Mouse (Mus musculus): ENCODE measurements around the gene Rpl22l1.

DNA sequence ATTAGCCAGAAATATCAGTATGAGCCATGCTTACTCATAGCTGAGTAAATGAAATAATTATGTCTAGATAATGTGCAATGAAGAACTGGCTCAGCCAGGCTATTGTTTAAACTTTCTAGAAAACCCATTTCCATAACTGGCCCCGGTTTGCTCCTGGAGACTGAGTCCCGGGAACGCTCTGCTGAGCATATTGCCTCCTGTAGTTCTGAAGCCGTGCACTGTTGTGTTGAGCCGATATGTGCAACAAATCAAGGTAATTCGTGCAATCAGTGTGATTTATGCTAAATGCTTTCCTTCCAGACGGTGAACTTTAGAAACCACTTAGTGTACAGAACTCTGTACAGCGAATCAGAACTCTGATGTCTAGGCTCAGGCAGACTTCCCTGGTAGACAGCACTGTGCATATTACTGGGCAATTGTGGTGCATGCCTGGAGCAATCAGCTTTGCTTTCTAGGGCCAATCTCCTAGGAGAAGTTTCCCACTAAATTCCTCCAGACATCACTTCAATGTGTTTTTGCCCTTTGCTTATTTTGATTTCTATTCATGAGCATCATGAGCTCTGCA is 43.9 kb upstream of the Rpl22l1 start:
- TF ChIP-seq CTCF (IDR thresholded peaks at IDR 0.05; ENCODE audit: borderline replicate concordance, insufficient read depth, low read length) (no peak), POLR2A (IDR thresholded peaks at IDR 0.05; ENCODE audit: low read depth, low read length) (no peak)
